Mouse (Mus musculus) heart, postnatal 0 days (tissue): ENCODE results near the gene Tas2r125.

Experiments
- CTCF ChIP-seq: IDR thresholded peaks from 2 replicates; pipeline ENCODE4 v1.5.1; 2016; ENCODE audit warnings: antibody characterized with exemption, control low read depth, low read depth
- EP300 ChIP-seq: IDR thresholded peaks from 2 replicates; pipeline ENCODE4 v1.6.1; 2016; ENCODE audit warnings: antibody characterized with exemption, low read depth

DNA sequence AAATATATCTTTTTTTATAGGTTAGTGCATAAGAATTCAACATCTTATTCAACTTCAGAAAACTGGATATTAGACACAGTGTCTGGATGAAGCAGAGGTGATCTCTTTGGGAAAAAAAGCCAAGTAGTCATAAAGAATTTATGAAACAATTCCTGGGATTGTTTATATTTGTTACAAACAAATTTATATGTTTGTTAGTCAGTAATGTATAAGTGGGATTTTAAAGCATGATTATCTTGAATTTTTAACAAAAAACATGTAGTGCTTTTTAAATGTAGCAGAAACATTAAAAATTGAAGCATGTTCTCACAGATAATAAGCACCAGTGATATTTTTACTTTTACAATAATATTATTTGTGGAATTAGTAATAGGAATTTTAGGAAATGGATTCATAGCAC, 41.7 kb upstream of the Tas2r125 start, which contains the start of gene Tas2r110:
- no peak for TF ChIP-seq CTCF
- TF ChIP-seq EP300: no peak
